Mouse (Mus musculus): ENCODE measurements around the gene Akt3.

- no peak for TF ChIP-seq CTCF (conservative IDR thresholded peaks at IDR 0.05; ENCODE audit: insufficient read depth, insufficient read length, low read depth, low read length)
- TF ChIP-seq POLR2A (IDR thresholded peaks at IDR 0.05; ENCODE audit: low read depth, low read length): no peak
Observed at GRCm38 (mm10) chr1:176993141-176994010, 264.6 kb downstream of the Akt3 start.
